9 mouse cellular contexts compared by ENCODE assay signal in the genomic region with DNA sequence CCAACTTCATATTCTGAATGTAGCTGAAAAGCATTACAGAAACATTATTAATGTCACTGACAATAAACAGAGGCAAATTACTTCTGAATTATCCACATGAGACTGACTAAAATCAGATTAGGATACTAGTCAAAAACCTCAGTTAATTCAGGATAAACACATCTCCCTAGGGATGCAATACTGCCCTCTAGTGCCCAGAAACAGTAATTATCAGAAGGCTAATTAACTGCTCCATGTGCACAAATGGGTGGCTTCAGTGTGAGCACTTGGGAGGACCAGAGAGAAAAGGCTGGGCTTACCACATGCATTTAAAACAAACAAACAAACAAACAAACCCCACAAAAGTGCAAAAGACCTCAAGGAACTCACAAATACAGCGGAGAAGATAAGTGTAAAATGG.
A peak's percentile ranks its signal among the peaks of the same experiment; 100 is the strongest.
DNase-seq lines count a peak whose midpoint lies in the region; ATAC-seq and TF ChIP-seq lines count a peak whose summit lies in the region.
"Had no signal": no experiment of that assay in that cellular context is flagged by ENCODE, and none has a peak within 500 bp of the region (broad histone marks: within the 10 kb centered on the region; RNA-seq: fewer than 3 reads in every experiment).

No protein-coding gene starts in this region.

- no peak overlapping the region for H3K4me2 ChIP-seq in hindbrain, embryonic 13.5 days

- peak; percentile 13 for DNase-seq in cerebellum, adult 11 months
- DNase-seq in cerebellum, adult 11-12 months, result no peak
- DNase-seq in layer of hippocampus, postnatal 10 days (ENCODE audit: low spot score in 2 of 2), result peak; percentile 25 to 52
- DNase-seq in layer of hippocampus, adult 8-10 months (ENCODE audit: low spot score in 2 of 2), result no peak
- DNase-seq in G1E (ENCODE audit: low spot score), result peak; percentile 10
- DNase-seq in embryo, embryonic 9.5 days (ENCODE audit: extremely low spot score), result peak; percentile 50
- DNase-seq in thymus, postnatal 25 days, result peak; percentile 15

- peak; percentile 78 for TF ChIP-seq CTCF in G1E (IDR thresholded peaks at IDR 0.05; ENCODE audit: low read depth, low read length)

- H3K9me3 ChIP-seq in G1E (replicated peaks), result no peaks in the 10 kb centered on the region
- H3K9me3 ChIP-seq in hindbrain, embryonic 13.5 days, result no peaks in the 10 kb centered on the region

- H3K4me3 ChIP-seq in G1E (ENCODE audit: low read depth, low read length), result no peak overlapping the region
- no peak overlapping the region for H3K4me3 ChIP-seq in hindbrain, embryonic 13.5 days

- H3K27me3 ChIP-seq in G1E (ENCODE audit: insufficient read depth, low read length), result peaks cover 6% of the 10 kb centered on the region
- no peaks in the 10 kb centered on the region for H3K27me3 ChIP-seq in hindbrain, embryonic 13.5 days

- H3K9ac ChIP-seq in hindbrain, embryonic 13.5 days, result no peak overlapping the region

- H3K4me1 ChIP-seq in G1E (ENCODE audit: insufficient read depth, low read depth, low read length), result peaks cover 3% of the 10 kb centered on the region; the same call in 1 of the 2 replicates
- peaks cover 16% of the 10 kb centered on the region for H3K4me1 ChIP-seq in hindbrain, embryonic 13.5 days (replicated peaks)

- no peak for ATAC-seq in G1E (ENCODE audit: extremely low read depth, insufficient number of reproducible peaks, low FRiP score, poor library complexity, severe bottlenecking)
- ATAC-seq in hindbrain, embryonic 13.5 days (ENCODE audit: low FRiP score), result no peak

- H3K36me3 ChIP-seq in G1E (replicated peaks), result no peaks in the 10 kb centered on the region
- H3K36me3 ChIP-seq in hindbrain, embryonic 13.5 days, result peaks cover 3% of the 10 kb centered on the region; the same call in 1 of the 2 replicates

- WGBS in hindbrain, embryonic 13.5 days, result 42% methylated on average over 1 of the region's 1 CpGs

- no peak overlapping the region for H3K27ac ChIP-seq in hindbrain, embryonic 13.5 days
- H3K27ac ChIP-seq: macrophage had no signal

Comparison
In these comparisons a context has a peak if more than half of its experiments do, and no peak if none do; other contexts are left out.
1. DNase-seq: peak in cerebellum, adult 11 months (single experiment), layer of hippocampus, postnatal 10 days (2 of 2), G1E (single experiment), embryo, embryonic 9.5 days (single experiment) and thymus, postnatal 25 days (single experiment); none in cerebellum, adult 11-12 months (single experiment) and layer of hippocampus, adult 8-10 months (0 of 2).